Mouse (Mus musculus) T-helper 2 cell (primary cell): ENCODE measurements around the gene Arpp19.

Experiments
- in situ Hi-C: fragments of 300-600 bp; cut with MboI, MseI; formaldehyde crosslinking; loops from one replicate; pipeline ENCODE4 v1.15.1; 2025; ENCODE audit warnings: high pct_unique_total_duplicates

The Arpp19 gene

DNA sequence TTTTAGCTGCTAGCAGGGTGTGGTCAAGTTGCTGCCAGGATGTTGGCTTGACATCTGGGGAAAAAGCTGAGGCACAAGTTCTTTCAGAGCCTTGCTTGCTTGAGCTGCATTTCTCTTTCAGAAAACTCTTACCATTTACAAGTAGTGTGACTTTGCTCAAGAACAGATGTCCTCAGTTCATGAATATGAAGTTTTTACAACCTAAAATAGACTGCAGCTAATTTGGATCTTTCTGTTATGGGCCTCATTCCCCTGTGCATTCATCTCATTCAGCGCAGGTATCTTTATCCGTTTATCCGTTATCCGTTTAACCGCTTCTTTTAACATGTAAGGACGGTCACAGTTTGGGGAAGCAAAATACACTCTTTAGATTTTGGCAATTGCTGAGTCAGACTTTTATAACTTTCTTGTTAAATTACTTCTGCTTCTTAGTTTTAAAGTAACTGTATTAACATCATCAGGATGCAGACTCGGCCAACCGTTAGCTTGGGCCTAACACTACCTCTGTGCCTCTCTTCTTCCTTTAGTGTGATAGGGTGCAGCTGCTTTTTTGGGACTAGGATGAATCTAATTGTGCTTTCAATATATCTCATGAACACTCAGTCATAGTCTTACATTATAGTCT, 62.9 kb downstream of the Arpp19 start:
- in situ Hi-C loops = no loop called here

DNA sequence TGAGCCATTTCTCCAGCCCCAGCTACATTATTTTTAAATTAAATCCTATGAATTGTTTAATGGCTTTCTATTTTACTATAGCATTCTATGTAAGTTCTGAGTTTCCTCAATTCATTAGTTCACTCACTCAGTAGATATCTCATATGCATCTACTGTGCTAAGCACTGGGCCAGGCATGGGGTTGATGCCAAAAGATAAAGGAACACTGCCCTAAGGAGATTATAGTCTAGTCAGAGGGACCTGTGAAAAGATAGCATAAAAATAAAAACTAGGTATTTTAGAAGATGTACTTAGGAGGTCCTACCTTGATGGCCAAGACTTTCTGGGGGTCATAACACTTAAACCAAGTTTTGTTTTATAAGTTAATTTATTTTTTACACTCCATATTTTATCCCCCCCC, 64.7 kb downstream of the Arpp19 start:
- in situ Hi-C loops = no loop called here
